Mouse (Mus musculus) heart, embryonic 12.5 days (tissue): ENCODE measurements at regions not wholly inside any gene's neighbourhood (a gene's known extent, or its start where the extent isn't known, plus 50 kb on each side); places are given as distances from the start of the nearest gene placed in this dataset.

Experiments
- ATAC-seq: fragments of 200-750 bp; cut with Nextera tagmentation; 2 replicates; pipeline ENCODE4 v1.8.0; 2017; ENCODE audit warnings: moderate TSS enrichment, moderate library complexity; ENCODE audit not compliant: insufficient number of reproducible peaks, low FRiP score
- H3K27ac ChIP-seq: fragments of 300-500 bp; sonication (generic); 2 replicates; pipeline ENCODE4 v1.5.1; 2016; ENCODE audit warnings: mild to moderate bottlenecking, moderate library complexity; ENCODE audit not compliant: poor library complexity, severe bottlenecking
- H3K27me3 ChIP-seq: fragments of 300-500 bp; sonication (generic); replicated peaks from 2 replicates; pipeline ENCODE4 v1.6.1; 2016; ENCODE audit warnings: mild to moderate bottlenecking, moderate library complexity
- H3K36me3 ChIP-seq: fragments of 300-500 bp; sonication (generic); 2 replicates; pipeline ENCODE4 v1.6.1; 2016; ENCODE audit warnings: mild to moderate bottlenecking, moderate library complexity
- H3K4me1 ChIP-seq: fragments of 300-500 bp; sonication (generic); replicated peaks from 2 replicates; pipeline ENCODE4 v1.6.1; 2016; ENCODE audit warnings: mild to moderate bottlenecking
- H3K4me2 ChIP-seq: fragments of 300-500 bp; sonication (generic); 2 replicates; pipeline ENCODE4 v1.6.1; 2016; ENCODE audit warnings: mild to moderate bottlenecking, moderate library complexity
- H3K4me3 ChIP-seq: fragments of 300-500 bp; sonication (generic); 2 replicates; pipeline ENCODE4 v1.5.1; 2016; ENCODE audit warnings: mild to moderate bottlenecking
- H3K9ac ChIP-seq: fragments of 300-500 bp; sonication (generic); 2 replicates; pipeline ENCODE4 v1.6.1; 2016; ENCODE audit warnings: mild to moderate bottlenecking, moderate library complexity
- H3K9me3 ChIP-seq: fragments of 300-500 bp; sonication (generic); replicated peaks from 2 replicates; pipeline ENCODE4 v1.6.1; 2016; ENCODE audit warnings: mild to moderate bottlenecking, moderate library complexity
- WGBS: fragments of 180-500 bp; shearing (Covaris S2); methylation state at CpG from one replicate; pipeline ENCODE4 v1.1.7; 2016; 5-methylcytosine and 5-hydroxymethylcytosine counted together

DNA sequence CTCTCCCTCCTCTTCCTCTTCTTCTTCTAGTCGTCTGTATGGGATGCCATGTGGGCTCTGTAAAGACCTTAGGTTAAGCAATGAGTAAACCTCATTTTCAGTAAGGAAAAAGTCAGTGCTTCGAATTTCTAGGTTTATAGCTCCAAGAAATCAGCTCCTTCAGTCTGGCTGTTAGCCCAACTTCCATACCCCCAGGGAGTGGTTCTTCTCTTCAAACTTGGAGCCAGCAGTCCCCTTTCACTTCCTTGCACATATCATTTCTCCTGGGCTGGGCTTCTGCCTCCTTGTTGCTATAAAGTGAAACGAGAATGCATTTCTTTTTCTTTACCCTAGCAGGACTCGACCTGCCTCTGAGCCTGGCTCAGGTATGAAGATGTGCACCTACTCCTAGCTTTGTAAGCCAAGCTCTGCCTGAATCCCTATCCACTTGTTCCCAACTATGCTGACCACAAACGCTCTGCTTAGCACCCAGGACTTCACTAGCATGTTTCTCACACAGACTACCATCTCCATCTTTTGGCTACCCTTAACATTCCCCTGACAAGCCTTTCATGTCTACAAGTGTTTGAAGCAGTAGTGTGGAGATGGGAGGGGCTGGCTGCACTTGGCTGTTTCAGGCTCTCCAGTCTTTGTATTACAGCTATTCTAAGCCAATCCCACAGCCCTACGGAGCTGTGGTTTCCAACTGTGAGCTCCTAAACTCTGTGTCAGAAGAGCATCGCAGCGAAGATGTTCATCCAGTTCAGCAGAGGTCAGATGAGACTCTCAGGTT lies 243.8 kb upstream of the Tprg start:
- ATAC-seq: no peak
- H3K36me3 ChIP-seq: no peaks in the 10 kb centered on the region
- 60% methylated on average over 8 of the region's 8 CpGs for WGBS
- peaks cover 19% of the 10 kb centered on the region for H3K4me1 ChIP-seq
- no peak overlapping the region for H3K4me3 ChIP-seq
- 0 out of 2 replicates have a peak, but pooled peaks cover 4% of the 10 kb centered on the region for H3K27me3 ChIP-seq
- no peak overlapping the region for H3K9ac ChIP-seq
- H3K27ac ChIP-seq: no peak overlapping the region
- H3K4me2 ChIP-seq: no peak overlapping the region
- H3K9me3 ChIP-seq: no peaks in the 10 kb centered on the region

- ATAC-seq: no peak
- H3K4me3 ChIP-seq: no peak overlapping the region
- H3K36me3 ChIP-seq: no peaks in the 10 kb centered on the region
- no peak overlapping the region for H3K4me2 ChIP-seq
- WGBS: 76% methylated on average over 3 of the region's 3 CpGs
- H3K9me3 ChIP-seq: no peaks in the 10 kb centered on the region
- H3K27me3 ChIP-seq: 0 out of 2 replicates have a peak, but pooled peaks cover 4% of the 10 kb centered on the region
- H3K9ac ChIP-seq: no peak overlapping the region
- no peak overlapping the region for H3K27ac ChIP-seq
- peaks cover 24% of the 10 kb centered on the region for H3K4me1 ChIP-seq
These were observed 242.0 kb upstream of the Tprg start for GRCm38 (mm10) chr16:25044637-25045036.

GRCm38 (mm10) chr16:25047726-25048125 lies 238.9 kb upstream of the Tprg start:
- no peak overlapping the region for H3K4me3 ChIP-seq
- no peak overlapping the region for H3K4me2 ChIP-seq
- H3K9me3 ChIP-seq: no peaks in the 10 kb centered on the region
- H3K9ac ChIP-seq: no peak overlapping the region
- H3K27ac ChIP-seq: no peak overlapping the region
- H3K36me3 ChIP-seq: no peaks in the 10 kb centered on the region
- 70% methylated on average over 2 of the region's 2 CpGs for WGBS
- H3K27me3 ChIP-seq: 0 out of 2 replicates have a peak, but pooled peaks cover 4% of the 10 kb centered on the region
- H3K4me1 ChIP-seq: peaks cover 25% of the 10 kb centered on the region
- no peak for ATAC-seq

DNA sequence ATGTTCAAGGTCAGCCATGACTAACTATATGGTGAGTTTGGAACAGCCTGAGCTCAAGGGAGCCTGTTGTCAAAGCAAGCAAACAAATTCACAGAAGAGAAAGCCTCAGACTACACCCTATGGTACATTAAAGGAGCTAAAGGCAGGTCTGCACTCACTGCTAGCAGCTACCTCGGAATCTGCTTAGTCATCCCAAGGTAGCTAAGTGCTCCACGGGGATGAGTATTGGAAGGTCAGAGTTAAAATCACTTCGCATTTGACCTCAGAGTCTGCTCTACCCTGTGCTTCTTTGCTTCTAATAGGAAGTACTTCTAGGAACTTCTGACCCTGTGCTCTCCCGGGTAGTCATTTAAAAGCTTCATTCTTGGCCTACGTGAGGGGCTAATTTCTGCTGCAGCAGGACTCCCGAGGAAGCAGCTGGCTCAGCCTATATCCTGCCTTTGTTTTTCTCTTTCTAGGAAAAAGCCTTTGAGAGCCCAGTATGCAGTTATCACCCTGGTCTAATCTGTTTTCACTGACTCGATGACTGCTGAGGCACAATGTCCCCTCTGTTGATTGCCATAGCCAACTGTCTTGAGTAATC lies 236.6 kb upstream of the Tprg start:
- no peak overlapping the region for H3K9ac ChIP-seq
- no peaks in the 10 kb centered on the region for H3K36me3 ChIP-seq
- no peak overlapping the region for H3K4me3 ChIP-seq
- WGBS: 26% methylated on average over 7 of the region's 7 CpGs
- no peak overlapping the region for H3K27ac ChIP-seq
- ATAC-seq: 0 out of 2 replicates have a peak, but pooled peaks have one; percentile 22
- H3K9me3 ChIP-seq: no peaks in the 10 kb centered on the region
- H3K27me3 ChIP-seq: 0 out of 2 replicates have a peak, but pooled peaks cover 4% of the 10 kb centered on the region
- peaks cover 19% of the 10 kb centered on the region for H3K4me1 ChIP-seq
- H3K4me2 ChIP-seq: no peak overlapping the region

DNA sequence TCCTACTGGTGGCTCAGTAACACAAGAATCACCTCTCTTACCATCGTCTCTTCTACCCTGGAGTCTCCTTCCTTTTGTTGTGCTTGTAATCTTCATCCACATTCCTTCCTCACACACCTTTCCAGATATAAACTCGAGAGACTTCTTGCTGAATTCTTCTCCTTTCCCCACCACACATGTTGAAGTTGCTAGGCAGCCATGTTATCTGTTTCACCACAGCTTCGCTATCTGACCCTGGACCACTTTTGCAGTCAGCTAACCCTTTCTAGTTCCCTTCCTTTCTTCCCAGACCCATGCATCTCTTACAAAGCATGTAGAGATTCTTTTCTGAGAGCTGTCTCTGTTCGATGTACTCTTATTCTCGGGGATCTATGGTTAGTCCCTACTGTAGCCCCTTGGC lies 235.6 kb upstream of the Tprg start:
- no peak for ATAC-seq
- Histone ChIP-seq H3K27me3 (0 out of 2 replicates have a peak, but pooled peaks cover 1% of the 10 kb centered on the region), H3K9me3 (no peaks in the 10 kb centered on the region), H3K9ac (no peak overlapping the region), H3K27ac (no peak overlapping the region), H3K4me1 (peaks cover 19% of the 10 kb centered on the region), H3K4me2 (no peak overlapping the region), H3K4me3 (no peak overlapping the region), H3K36me3 (no peaks in the 10 kb centered on the region)
- 72% methylated on average over 5 of the region's 5 CpGs for WGBS

GRCm38 (mm10) chr16:25052428-25052827 lies 234.2 kb upstream of the Tprg start:
- H3K27me3 ChIP-seq: no peaks in the 10 kb centered on the region
- 71% methylated on average over 5 of the region's 5 CpGs for WGBS
- no peak for ATAC-seq
- H3K9ac ChIP-seq: no peak overlapping the region
- peaks cover 19% of the 10 kb centered on the region for H3K4me1 ChIP-seq
- no peaks in the 10 kb centered on the region for H3K36me3 ChIP-seq
- no peak overlapping the region for H3K4me2 ChIP-seq
- H3K27ac ChIP-seq: no peak overlapping the region
- H3K9me3 ChIP-seq: no peaks in the 10 kb centered on the region
- H3K4me3 ChIP-seq: no peak overlapping the region

DNA sequence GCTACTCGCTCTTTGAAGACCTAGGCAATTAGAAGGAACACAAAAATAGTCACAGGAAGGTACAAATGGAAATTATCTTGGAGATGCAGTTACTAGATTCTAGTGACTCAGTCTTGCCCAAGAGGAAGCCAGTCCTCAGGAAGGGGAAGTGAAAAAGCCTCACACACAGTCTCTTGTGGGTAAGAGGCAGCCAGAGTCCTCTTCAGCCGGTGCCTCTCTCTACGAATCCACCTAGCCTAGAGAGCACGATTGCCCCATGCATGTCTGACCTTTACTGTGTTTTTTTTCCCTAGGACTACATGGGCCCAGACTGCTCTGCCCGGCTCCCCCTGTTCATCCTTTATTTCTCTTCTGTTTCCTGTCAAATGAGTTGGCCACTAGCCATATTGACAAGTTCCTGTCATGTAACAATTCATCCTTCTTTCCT lies 233.7 kb upstream of the Tprg start:
- Histone ChIP-seq H3K4me1 (peaks cover 19% of the 10 kb centered on the region), H3K9ac (no peak overlapping the region), H3K27me3 (no peaks in the 10 kb centered on the region), H3K9me3 (no peaks in the 10 kb centered on the region), H3K36me3 (no peaks in the 10 kb centered on the region), H3K4me3 (no peak overlapping the region), H3K4me2 (no peak overlapping the region), H3K27ac (no peak overlapping the region)
- ATAC-seq: 0 out of 2 replicates have a peak, but pooled peaks have one; percentile 37
- WGBS: 52% methylated on average over 5 of the region's 5 CpGs

DNA sequence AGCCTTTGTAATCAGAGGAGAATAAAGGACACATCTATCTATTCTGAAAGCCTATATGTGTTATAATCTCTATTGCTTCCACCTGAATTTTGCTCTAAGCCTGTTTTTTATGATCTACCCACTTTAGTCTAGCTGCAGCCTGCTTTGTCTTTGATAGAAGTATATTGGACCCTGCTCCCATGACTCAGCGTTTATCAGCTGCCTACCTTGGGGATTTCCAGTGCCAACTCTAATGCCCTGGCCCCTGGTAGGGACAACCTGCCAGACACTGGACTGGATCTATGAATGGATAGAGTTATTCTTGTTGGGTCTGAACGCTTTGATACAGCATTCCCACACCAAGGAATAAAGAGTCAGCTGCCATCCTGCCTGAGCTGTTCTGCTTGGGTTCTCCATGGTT lies 232.3 kb upstream of the Tprg start:
- H3K9ac ChIP-seq: no peak overlapping the region
- 80% methylated on average over 2 of the region's 2 CpGs for WGBS

GRCm38 (mm10) chr16:25055376-25055775 lies 231.2 kb upstream of the Tprg start:
- no peaks in the 10 kb centered on the region for H3K36me3 ChIP-seq
- no peaks in the 10 kb centered on the region for H3K27me3 ChIP-seq
- H3K4me1 ChIP-seq: peaks cover 22% of the 10 kb centered on the region
- no peak overlapping the region for H3K4me3 ChIP-seq
- no peak overlapping the region for H3K27ac ChIP-seq
- WGBS: 74% methylated on average over 9 of the region's 9 CpGs
- H3K4me2 ChIP-seq: no peak overlapping the region
- no peak overlapping the region for H3K9ac ChIP-seq
- ATAC-seq: no peak
- H3K9me3 ChIP-seq: no peaks in the 10 kb centered on the region

More for the DNA sequence above, 232.3 kb upstream of the Tprg start:
- H3K36me3 ChIP-seq: no peaks in the 10 kb centered on the region
- no peak overlapping the region for H3K4me2 ChIP-seq
- no peak for ATAC-seq
- H3K4me3 ChIP-seq: no peak overlapping the region
- H3K9me3 ChIP-seq: no peaks in the 10 kb centered on the region
- peaks cover 23% of the 10 kb centered on the region for H3K4me1 ChIP-seq
- H3K27ac ChIP-seq: no peak overlapping the region
- no peaks in the 10 kb centered on the region for H3K27me3 ChIP-seq

GRCm38 (mm10) chr16:25058051-25058747 lies 228.4 kb upstream of the Tprg start:
- H3K4me1 ChIP-seq: peaks cover 29% of the 10 kb centered on the region
- H3K4me2 ChIP-seq: peak overlapping the region; percentile 82
- peak overlapping the region; percentile 59 for H3K9ac ChIP-seq
- H3K4me3 ChIP-seq: peak overlapping the region; percentile 67
- H3K27ac ChIP-seq: peak overlapping the region; percentile 99
- 29% methylated on average over 11 of the region's 11 CpGs for WGBS
- no peaks in the 10 kb centered on the region for H3K27me3 ChIP-seq
- ATAC-seq: no peak
- H3K36me3 ChIP-seq: no peaks in the 10 kb centered on the region
- H3K9me3 ChIP-seq: no peaks in the 10 kb centered on the region

- under 1% methylated on average over 36 of the region's 36 CpGs for WGBS
- peak; percentile 94 for ATAC-seq
- Histone ChIP-seq H3K9ac (peak overlapping the region; percentile 74), H3K27me3 (no peaks in the 10 kb centered on the region), H3K9me3 (no peaks in the 10 kb centered on the region), H3K4me2 (peak overlapping the region; percentile 82), H3K4me3 (peak overlapping the region; percentile 67), H3K27ac (peak overlapping the region; percentile 99), H3K4me1 (peaks cover 29% of the 10 kb centered on the region), H3K36me3 (no peaks in the 10 kb centered on the region)
These were observed 227.7 kb upstream of the Tprg start for GRCm38 (mm10) chr16:25058812-25059501.
